Mouse (Mus musculus) MEL (cell line): ENCODE measurements around the gene Triobp. TPM values are rescaled to one million over a fixed set of nuclear protein-coding genes. Genes with fewer than 3 reads are reported as not detected.

Experiments
- DNase-seq: peaks from one replicate; pipeline ENCODE4 v3.0.0; 2011; ENCODE audit warnings: low read depth, low spot score
- H3K27ac ChIP-seq: 2 replicates; pipeline ENCODE4 v1.5.1; 2012; ENCODE audit warnings: low read depth, mild to moderate bottlenecking, control low read depth, low read length, moderate library complexity; ENCODE audit not compliant: control insufficient read depth
- H3K27me3 ChIP-seq, 2 experiments: fragments of 150-350 bp in 1 of 2; sonication (generic) in 1 of 2; 2 replicates each; pipeline ENCODE4 v1.6.1; 2012; ENCODE audit warnings: low read length in 2 of 2, mild to moderate bottlenecking in 2 of 2, improper control_type of control experiment in 1 of 2, moderate library complexity in 1 of 2; ENCODE audit not compliant: insufficient read depth in 2 of 2, control insufficient read depth in 1 of 2
- H3K36me3 ChIP-seq, 2 experiments: 2 replicates each; pipeline ENCODE4 v1.6.1; 2012 to 2014; ENCODE audit warnings: low read length in 2 of 2, improper control_type of control experiment in 1 of 2, inconsistent platforms in 1 of 2, mild to moderate bottlenecking in 1 of 2; ENCODE audit not compliant: insufficient read depth in 2 of 2, control insufficient read depth in 1 of 2
- H3K4me1 ChIP-seq, 2 experiments: fragments of 150-350 bp in 1 of 2; sonication (generic) in 1 of 2; 2 replicates each; pipeline ENCODE4 v1.6.1; 2012; ENCODE audit warnings: low read length in 2 of 2, improper control_type of control experiment in 1 of 2, mild to moderate bottlenecking in 1 of 2; ENCODE audit not compliant: insufficient read depth in 2 of 2, control insufficient read depth in 1 of 2
- H3K4me3 ChIP-seq, 2 experiments: fragments of 150-350 bp in 1 of 2; sonication (generic) in 1 of 2; 2 replicates each; pipeline ENCODE4 v1.5.1; 2012; ENCODE audit warnings: low read depth in 2 of 2, low read length in 2 of 2, mild to moderate bottlenecking in 2 of 2, moderate library complexity in 2 of 2, control low read depth in 1 of 2, improper control_type of control experiment in 1 of 2; ENCODE audit not compliant: control insufficient read depth in 1 of 2, insufficient read depth in 1 of 2
- H3K79me2 ChIP-seq: 2 replicates; pipeline ENCODE4 v1.6.1; 2012; ENCODE audit warnings: mild to moderate bottlenecking, low read length, moderate library complexity; ENCODE audit not compliant: control insufficient read depth, poor library complexity, insufficient read depth
- H3K9ac ChIP-seq: 2 replicates; pipeline ENCODE4 v1.6.1; 2012; ENCODE audit warnings: low read depth, mild to moderate bottlenecking, control low read depth, low read length, moderate library complexity; ENCODE audit not compliant: control insufficient read depth, poor library complexity, severe bottlenecking
- H3K9me3 ChIP-seq: fragments of 150-350 bp; sonication (generic); replicated peaks from 2 replicates; pipeline ENCODE4 v1.6.1; 2012; ENCODE audit warnings: mild to moderate bottlenecking, low read length, improper control_type of control experiment, moderate library complexity; ENCODE audit not compliant: insufficient read depth
- CHD1 ChIP-seq: IDR thresholded peaks from 2 replicates; pipeline ENCODE4 v1.6.1; 2012; ENCODE audit warnings: low read depth, mild to moderate bottlenecking, inconsistent platforms, low read length, improper control_type of control experiment
- CTCF ChIP-seq, 3 experiments: IDR thresholded peaks in 2 of 3; conservative IDR thresholded peaks in 1 of 3; 2 replicates each; pipeline ENCODE4 v1.5.1; 2011 to 2012; ENCODE audit warnings: low read length in 3 of 3, low read depth in 2 of 3, mild to moderate bottlenecking in 2 of 3, improper control_type of control experiment in 1 of 3, inconsistent platforms in 1 of 3, mixed read lengths in 1 of 3, moderate library complexity in 1 of 3; ENCODE audit not compliant: control insufficient read depth in 1 of 3, insufficient read depth in 1 of 3, poor library complexity in 1 of 3, severe bottlenecking in 1 of 3
- ELF1 ChIP-seq: IDR thresholded peaks from 2 replicates; pipeline ENCODE4 v1.6.1; 2014; ENCODE audit warnings: low read depth, mild to moderate bottlenecking, inconsistent platforms, low read length, improper control_type of control experiment, moderate library complexity
- EP300 ChIP-seq, 2 experiments: IDR thresholded peaks; 2 replicates each; pipeline ENCODE4 v1.6.1; 2011; ENCODE audit warnings: improper control_type of control experiment in 2 of 2, low read length in 2 of 2, low read depth in 1 of 2, mild to moderate bottlenecking in 1 of 2
- GABPA ChIP-seq: IDR thresholded peaks from 2 replicates; pipeline ENCODE4 v1.6.1; 2012; ENCODE audit warnings: low read depth, mild to moderate bottlenecking, inconsistent platforms, low read length, improper control_type of control experiment, moderate library complexity
- GATA1 ChIP-seq: IDR thresholded peaks from 2 replicates; pipeline ENCODE4 v1.6.1; 2011; ENCODE audit warnings: low read depth, low read length, improper control_type of control experiment
- JUND ChIP-seq: IDR thresholded peaks from 2 replicates; pipeline ENCODE4 v1.6.1; 2011; ENCODE audit warnings: low read depth, mild to moderate bottlenecking, improper control_type of control experiment, low read length
- NRF1 ChIP-seq: IDR thresholded peaks from 2 replicates; pipeline ENCODE4 v1.6.1; 2014; ENCODE audit warnings: low read depth, mild to moderate bottlenecking, inconsistent platforms, low read length, improper control_type of control experiment, moderate library complexity; ENCODE audit not compliant: poor library complexity, insufficient read depth, severe bottlenecking
- POLR2A ChIP-seq, 2 experiments: IDR thresholded peaks; 2 replicates each; pipeline ENCODE4 v1.6.1; 2011 to 2012; ENCODE audit warnings: low read length in 2 of 2, mild to moderate bottlenecking in 2 of 2, control low read depth in 1 of 2, improper control_type of control experiment in 1 of 2, low read depth in 1 of 2, moderate library complexity in 1 of 2; ENCODE audit not compliant: control insufficient read depth in 1 of 2, insufficient read depth in 1 of 2, poor library complexity in 1 of 2
- RAD21 ChIP-seq: IDR thresholded peaks from 2 replicates; pipeline ENCODE4 v1.6.1; 2011; ENCODE audit warnings: mild to moderate bottlenecking, low read depth, low read length, improper control_type of control experiment
- RCOR1 ChIP-seq: IDR thresholded peaks from 2 replicates; pipeline ENCODE4 v1.6.1; 2012; ENCODE audit warnings: low read depth, mild to moderate bottlenecking, inconsistent platforms, low read length, improper control_type of control experiment
- SIN3A ChIP-seq: IDR thresholded peaks from 2 replicates; pipeline ENCODE4 v1.6.1; 2012; ENCODE audit warnings: low read length, improper control_type of control experiment, inconsistent platforms
- SMC3 ChIP-seq: IDR thresholded peaks from 2 replicates; pipeline ENCODE4 v1.6.1; 2011; ENCODE audit warnings: low read depth, low read length, improper control_type of control experiment
- TAL1 ChIP-seq: IDR thresholded peaks from 2 replicates; pipeline ENCODE4 v1.6.1; 2012; ENCODE audit warnings: mild to moderate bottlenecking, inconsistent platforms, low read length, moderate library complexity, mixed read lengths
- polyA plus RNA-seq, 2 experiments: library from polyadenylated mRNA; stranded (reverse) in 1 of 2; unstranded in 1 of 2; fragments of >175 nt in 1 of 2; fragments of >200 nt in 1 of 2; gene quantifications; 2 replicates each; pipeline versions ENCODE4 v1.2.1 to v1.2.4; 2012; ENCODE audit warnings: low replicate concordance in 2 of 2, low read depth in 1 of 2; ENCODE audit not compliant: insufficient read length in 2 of 2, insufficient read depth in 1 of 2, missing spikeins in 1 of 2
- total RNA-seq: library from RNA; depleted of rRNA; stranded (reverse); fragments of 300-350 nt; gene quantifications from 2 replicates; pipeline ENCODE4 v1.2.3, GENCODE M21; 2012

Gene Triobp
- total and polyA plus RNA-seq, 3 experiments, result 18.4 to 31.3 TPM; not detected in 1

GRCm38 (mm10) chr15:78956351-78956750 lies 8.8 kb downstream of the Triobp start:
- Histone ChIP-seq H3K27me3 (no peaks in the 10 kb centered on the region), H3K4me1 (no peaks in the 10 kb centered on the region), H3K9ac (no peak overlapping the region), H3K9me3 (no peaks in the 10 kb centered on the region), H3K79me2 (no peaks in the 10 kb centered on the region), H3K36me3 (no peaks in the 10 kb centered on the region), H3K4me3 (no peak overlapping the region), H3K27ac (no peak overlapping the region)
- DNase-seq, result peak; percentile 60
- TF ChIP-seq SIN3A (no peak), RAD21 (peak; percentile 31), CTCF (IDR thresholded peaks at IDR 0.05 in 2 of 3, conservative IDR thresholded peaks at IDR 0.05 in 1 of 3; ENCODE audit: control insufficient read depth in 1 of 3, insufficient read depth in 1 of 3, low read depth in 2 of 3, low read length in 3 of 3, poor library complexity in 1 of 3, severe bottlenecking in 1 of 3) (peak in 2 of 3 experiments; percentile 58 to 62; a peak in 4 of 6 replicates), SMC3 (peak; percentile 31), GATA1 (0 out of 2 replicates have a peak, but pooled peaks have one; percentile 21), EP300 (IDR thresholded peaks at IDR 0.05; ENCODE audit: low read depth in 1 of 2, low read length in 2 of 2) (no peak), GABPA (no peak)

- Histone ChIP-seq H3K27ac (no peak overlapping the region), H3K36me3 (no peaks in the 10 kb centered on the region)
- no peak for TF ChIP-seq CHD1
- TF ChIP-seq NRF1, result no peak
- TF ChIP-seq, all 39 proteins: peak for 0
- Histone ChIP-seq H3K4me3 (no peak overlapping the region), H3K4me1 (no peaks in the 10 kb centered on the region), H3K27me3 (no peaks in the 10 kb centered on the region), H3K79me2 (no peaks in the 10 kb centered on the region), H3K9ac (no peak overlapping the region), H3K9me3 (no peaks in the 10 kb centered on the region)
- DNase-seq, result no peak
These were observed 9.5 kb downstream of the Triobp start for GRCm38 (mm10) chr15:78957021-78957420.

GRCm38 (mm10) chr15:78959537-78959936 lies 12.0 kb downstream of the Triobp start:
- DNase-seq, result no peak
- Histone ChIP-seq H3K9me3 (no peaks in the 10 kb centered on the region), H3K4me3 (no peak overlapping the region), H3K79me2 (no peaks in the 10 kb centered on the region), H3K36me3 (no peaks in the 10 kb centered on the region), H3K9ac (no peak overlapping the region), H3K27ac (no peak overlapping the region), H3K27me3 (no peaks in the 10 kb centered on the region), H3K4me1 (no peaks in the 10 kb centered on the region)
- no peak for TF ChIP-seq JUND
- TF ChIP-seq TAL1, result no peak
- TF ChIP-seq ELF1, result no peak
- no peak for TF ChIP-seq POLR2A (IDR thresholded peaks at IDR 0.05; ENCODE audit: control insufficient read depth in 1 of 2, insufficient read depth in 1 of 2, low read depth in 1 of 2, low read length in 2 of 2, poor library complexity in 1 of 2)
- no peak for TF ChIP-seq RCOR1
